Mouse (Mus musculus) megakaryocyte, embryonic 14.5 days (primary cell): ENCODE results near the gene Rasa3. TPM values are rescaled to one million over a fixed set of nuclear protein-coding genes. Genes with fewer than 3 reads are reported as not detected.

ENCODE experiments used
- H3K27me3 ChIP-seq: replicated peaks from 2 replicates; pipeline ENCODE3; 2012; ENCODE audit warnings: inconsistent platforms
- H3K36me3 ChIP-seq: replicated peaks from 2 replicates; pipeline ENCODE3; 2012; ENCODE audit warnings: low read length, inconsistent platforms, mixed read lengths
- H3K4me1 ChIP-seq: 2 replicates; pipeline ENCODE4 v1.6.1; 2012; ENCODE audit warnings: inconsistent platforms
- H3K4me3 ChIP-seq: replicated peaks from 2 replicates; pipeline ENCODE3; 2012; ENCODE audit warnings: moderate library complexity, mild to moderate bottlenecking, inconsistent platforms
- H3K9me3 ChIP-seq: 2 replicates; pipeline ENCODE4 v1.6.1; 2012; ENCODE audit warnings: inconsistent platforms
- FLI1 ChIP-seq: IDR thresholded peaks from 2 replicates; pipeline ENCODE4 v1.6.1; 2012; ENCODE audit warnings: low read length, inconsistent platforms, mixed read lengths
- GATA1 ChIP-seq: IDR thresholded peaks from 3 replicates; pipeline ENCODE4 v1.6.1; 2012; ENCODE audit warnings: mixed read lengths, low read length, inconsistent platforms, borderline replicate concordance
- polyA plus RNA-seq: library from polyadenylated mRNA; stranded (reverse); fragments of >175 nt; gene quantifications from 2 replicates; pipeline ENCODE4 v1.2.3, GENCODE M21; 2012; ENCODE audit warnings: low replicate concordance; ENCODE audit not compliant: insufficient read depth

Gene Rasa3
- polyA plus RNA-seq, 1 experiment, result 86.3 TPM

DNA sequence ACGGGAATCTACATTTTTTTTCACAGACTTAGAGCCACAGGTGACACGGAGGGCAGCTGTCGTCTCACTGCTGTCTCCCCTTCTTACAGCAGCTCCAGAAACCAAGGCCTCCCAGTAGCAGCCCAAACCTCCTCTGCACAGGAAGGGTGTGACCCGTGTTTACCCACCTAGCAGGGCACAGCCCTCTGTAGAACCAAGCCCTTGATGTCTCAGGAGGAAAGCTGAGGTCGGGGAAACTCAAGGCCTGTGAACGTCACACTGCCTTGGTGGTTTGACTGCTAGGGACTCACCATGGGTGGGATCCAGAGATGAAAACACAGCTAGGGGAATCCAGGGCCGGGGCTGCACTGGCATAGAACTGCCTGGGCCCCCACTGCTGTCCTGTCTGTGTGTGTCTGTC is 9.0 kb upstream of the Rasa3 start:
- peaks cover 95% of the 10 kb centered on the region for H3K4me1 ChIP-seq
- TF ChIP-seq FLI1, result no peak
- TF ChIP-seq GATA1, result no peak
- 0 out of 2 replicates have a peak, but pooled peaks cover 3% of the 10 kb centered on the region for H3K9me3 ChIP-seq

DNA sequence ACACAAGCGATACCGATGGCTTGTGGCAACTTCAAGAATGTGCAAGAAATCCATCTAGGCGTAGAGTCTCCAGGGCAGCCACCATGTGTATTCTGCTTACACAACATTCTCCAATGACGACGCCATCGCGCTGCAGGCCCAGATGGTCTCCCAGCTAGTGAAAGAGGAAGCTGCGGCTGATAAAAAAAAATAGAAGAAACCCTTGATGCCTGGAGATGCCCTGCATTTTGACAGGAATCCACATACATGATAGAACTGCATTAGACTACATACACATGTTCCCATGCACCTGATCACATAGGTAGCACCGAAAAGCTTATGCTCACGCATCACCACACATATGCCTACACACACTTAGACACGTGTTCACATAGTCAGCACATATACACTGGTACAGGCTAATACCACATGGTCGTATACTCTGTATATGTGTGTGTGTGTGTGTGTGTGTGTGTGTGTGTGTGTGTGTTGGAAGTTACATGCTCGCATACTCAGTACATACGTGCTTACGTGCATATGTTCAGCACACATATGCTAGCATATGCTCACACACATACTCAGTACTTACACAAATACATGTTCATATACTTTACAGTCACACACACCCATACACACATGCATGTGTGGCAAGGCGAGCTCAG is 8.4 kb upstream of the Rasa3 start:
- no peaks in the 10 kb centered on the region for H3K27me3 ChIP-seq
- peaks cover 96% of the 10 kb centered on the region for H3K4me1 ChIP-seq
- H3K9me3 ChIP-seq, result 0 out of 2 replicates have a peak, but pooled peaks cover 3% of the 10 kb centered on the region
- peaks cover 41% of the 10 kb centered on the region for H3K36me3 ChIP-seq
- TF ChIP-seq GATA1, result no peak
- TF ChIP-seq FLI1, result no peak
- H3K4me3 ChIP-seq, result peak overlapping the region; percentile 76

More for the DNA sequence above, 9.0 kb upstream of the Rasa3 start:
- Histone ChIP-seq H3K27me3 (no peaks in the 10 kb centered on the region), H3K36me3 (peaks cover 35% of the 10 kb centered on the region), H3K4me3 (no peak overlapping the region)

DNA sequence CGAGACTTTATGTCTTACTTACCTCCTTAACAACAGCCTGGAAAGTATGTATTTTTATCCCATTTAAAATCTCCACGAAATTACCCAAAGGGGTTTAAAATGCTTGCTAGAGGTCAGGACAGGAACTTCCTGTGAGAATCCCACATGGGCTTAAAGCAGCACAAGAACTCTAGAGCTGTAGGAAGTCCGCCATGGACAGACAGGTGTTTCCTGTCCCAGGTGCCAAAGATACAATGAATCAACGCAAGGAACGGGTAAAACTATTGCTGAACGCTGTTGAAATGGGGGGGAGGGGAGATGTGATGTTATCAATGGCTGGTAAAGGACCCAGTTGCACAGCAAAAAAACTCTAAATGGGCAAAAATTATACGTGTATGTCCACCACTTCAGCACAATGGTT is 6.7 kb upstream of the Rasa3 start:
- H3K4me1 ChIP-seq, result peaks cover 99% of the 10 kb centered on the region
- no peak overlapping the region for H3K4me3 ChIP-seq
- peaks cover 41% of the 10 kb centered on the region for H3K36me3 ChIP-seq
- no peaks in the 10 kb centered on the region for H3K9me3 ChIP-seq
- H3K27me3 ChIP-seq, result no peaks in the 10 kb centered on the region
- TF ChIP-seq GATA1 (no peak), FLI1 (no peak)

DNA sequence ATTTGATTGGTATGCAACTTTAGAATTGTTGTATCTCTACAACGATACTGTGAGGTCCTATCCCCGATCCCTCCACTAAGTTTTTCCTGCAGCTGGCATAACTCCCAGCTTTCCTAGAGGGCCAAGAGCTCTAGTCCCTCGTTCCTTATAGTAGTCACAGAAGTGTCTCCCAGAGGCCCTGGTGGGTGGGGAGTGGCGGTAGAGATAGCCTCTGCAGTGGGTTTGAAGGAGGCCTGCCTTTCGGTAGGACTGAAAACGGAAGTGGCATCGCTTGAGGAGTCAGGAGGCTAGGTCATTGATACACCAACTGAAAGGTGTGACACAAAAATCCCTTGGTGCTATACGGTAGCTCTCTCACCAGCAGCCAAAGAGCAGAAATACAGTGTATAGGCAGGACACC is 779 bp upstream of the Rasa3 start:
- TF ChIP-seq FLI1, result no peak
- no peak for TF ChIP-seq GATA1
- Histone ChIP-seq H3K4me3 (peak overlapping the region; percentile 97), H3K36me3 (peaks cover 41% of the 10 kb centered on the region), H3K9me3 (no peaks in the 10 kb centered on the region), H3K4me1 (peaks cover 80% of the 10 kb centered on the region), H3K27me3 (no peaks in the 10 kb centered on the region)

DNA sequence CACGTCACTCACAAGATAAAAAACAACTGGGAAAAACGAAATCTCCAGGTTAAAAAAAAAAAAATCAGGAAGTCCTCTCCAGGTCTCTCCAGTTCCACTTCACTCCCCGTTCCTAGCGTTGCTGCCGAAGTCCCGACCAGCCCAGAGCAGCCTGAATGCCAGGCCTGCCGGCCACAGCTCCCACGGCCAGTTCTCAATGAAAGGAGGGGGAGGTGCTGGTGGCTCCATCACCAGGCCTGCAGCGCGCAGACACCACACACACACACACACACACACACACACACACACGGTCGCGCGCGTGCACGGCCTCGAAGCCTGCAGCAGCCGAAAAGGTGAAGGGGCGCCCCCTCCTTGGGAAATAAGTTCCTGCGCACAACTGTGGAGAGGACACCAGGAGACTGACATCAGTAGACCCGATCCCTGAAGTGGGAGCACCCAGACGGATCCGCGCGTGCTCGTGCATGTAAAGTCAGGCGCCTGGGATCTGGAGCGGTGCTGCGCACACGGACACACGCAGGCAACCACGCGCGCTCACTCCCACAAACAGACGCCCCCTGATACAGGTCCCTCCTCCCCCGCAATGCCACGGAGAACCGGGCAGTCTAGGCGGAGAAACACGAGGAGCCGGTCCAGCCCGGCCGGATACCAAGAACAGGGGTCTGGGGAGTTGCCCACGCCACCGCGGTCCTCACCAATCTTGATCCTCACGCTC is 546 bp downstream of the Rasa3 start:
- peak overlapping the region; percentile 97 for H3K4me3 ChIP-seq
- no peaks in the 10 kb centered on the region for H3K27me3 ChIP-seq
- H3K36me3 ChIP-seq, result peaks cover 48% of the 10 kb centered on the region
- no peaks in the 10 kb centered on the region for H3K9me3 ChIP-seq
- H3K4me1 ChIP-seq, result peaks cover 81% of the 10 kb centered on the region
- TF ChIP-seq FLI1, result no peak

DNA sequence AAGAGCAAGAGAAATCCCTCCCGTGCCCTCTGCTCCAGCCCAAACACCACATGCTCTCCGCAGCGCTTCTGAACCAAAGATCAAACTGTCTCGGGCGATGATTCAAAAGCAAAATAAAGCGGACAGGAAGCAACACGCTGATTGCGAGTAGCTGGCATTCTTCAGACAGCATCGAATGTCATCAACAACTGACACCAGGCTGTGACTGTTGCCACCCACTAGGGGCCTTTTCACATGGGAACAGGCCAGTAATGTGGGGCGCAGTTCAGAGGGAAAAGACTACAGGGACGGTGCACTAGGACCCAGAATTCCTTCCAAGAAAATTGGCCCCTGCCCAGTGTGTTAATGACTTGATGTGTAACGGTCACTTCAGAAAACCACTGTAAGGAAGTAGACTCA is 1.1 kb downstream of the Rasa3 start:
- Histone ChIP-seq H3K36me3 (peaks cover 53% of the 10 kb centered on the region), H3K4me1 (peaks cover 81% of the 10 kb centered on the region), H3K4me3 (peak overlapping the region; percentile 97), H3K9me3 (no peaks in the 10 kb centered on the region), H3K27me3 (no peaks in the 10 kb centered on the region)
- no peak for TF ChIP-seq GATA1
- TF ChIP-seq FLI1, result no peak

DNA sequence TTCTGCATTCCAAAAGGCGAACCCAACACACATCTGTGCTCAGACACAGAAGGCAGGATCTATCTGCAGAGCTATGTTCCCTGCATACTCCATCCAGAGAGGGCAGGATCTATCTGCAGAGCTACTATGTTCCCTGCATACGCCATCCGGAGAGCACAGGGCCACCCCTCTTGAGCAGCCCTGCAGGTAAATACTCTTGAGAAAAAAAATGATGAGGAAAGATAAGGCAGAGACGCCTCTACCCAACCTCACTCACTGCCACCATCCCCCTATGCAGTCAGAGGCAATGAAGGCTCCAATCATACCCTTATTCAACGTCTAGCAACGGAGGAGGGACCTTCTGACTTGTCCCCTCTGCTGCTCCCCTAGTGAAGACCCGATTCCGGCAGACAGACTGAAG is 1.9 kb downstream of the Rasa3 start:
- TF ChIP-seq GATA1 (no peak), FLI1 (no peak)
- Histone ChIP-seq H3K9me3 (no peaks in the 10 kb centered on the region), H3K4me3 (peak overlapping the region; percentile 97), H3K27me3 (no peaks in the 10 kb centered on the region), H3K36me3 (peaks cover 53% of the 10 kb centered on the region), H3K4me1 (peaks cover 81% of the 10 kb centered on the region)

DNA sequence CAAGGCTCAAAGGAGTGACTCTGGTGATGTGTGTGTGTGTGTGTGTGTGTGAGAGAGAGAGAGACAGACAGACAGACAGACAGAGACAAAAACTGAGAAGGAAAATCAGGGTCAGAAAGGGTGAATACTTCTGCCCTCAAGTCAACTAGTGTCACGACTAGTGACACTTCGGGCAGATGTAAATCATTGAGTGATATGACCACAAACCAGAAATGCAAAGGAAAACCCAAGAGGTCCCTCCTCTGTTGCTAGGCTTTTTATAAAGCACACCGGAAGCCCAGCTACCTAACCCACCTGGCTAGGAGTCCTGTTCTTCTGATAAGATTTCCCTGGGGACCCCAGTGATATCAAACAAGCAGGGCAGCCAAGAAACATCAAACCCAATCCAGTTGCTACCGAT is 2.3 kb downstream of the Rasa3 start:
- Histone ChIP-seq H3K4me1 (peaks cover 81% of the 10 kb centered on the region), H3K27me3 (no peaks in the 10 kb centered on the region), H3K4me3 (peak overlapping the region; percentile 97), H3K36me3 (peaks cover 56% of the 10 kb centered on the region), H3K9me3 (no peaks in the 10 kb centered on the region)
- TF ChIP-seq FLI1 (no peak), GATA1 (no peak)

DNA sequence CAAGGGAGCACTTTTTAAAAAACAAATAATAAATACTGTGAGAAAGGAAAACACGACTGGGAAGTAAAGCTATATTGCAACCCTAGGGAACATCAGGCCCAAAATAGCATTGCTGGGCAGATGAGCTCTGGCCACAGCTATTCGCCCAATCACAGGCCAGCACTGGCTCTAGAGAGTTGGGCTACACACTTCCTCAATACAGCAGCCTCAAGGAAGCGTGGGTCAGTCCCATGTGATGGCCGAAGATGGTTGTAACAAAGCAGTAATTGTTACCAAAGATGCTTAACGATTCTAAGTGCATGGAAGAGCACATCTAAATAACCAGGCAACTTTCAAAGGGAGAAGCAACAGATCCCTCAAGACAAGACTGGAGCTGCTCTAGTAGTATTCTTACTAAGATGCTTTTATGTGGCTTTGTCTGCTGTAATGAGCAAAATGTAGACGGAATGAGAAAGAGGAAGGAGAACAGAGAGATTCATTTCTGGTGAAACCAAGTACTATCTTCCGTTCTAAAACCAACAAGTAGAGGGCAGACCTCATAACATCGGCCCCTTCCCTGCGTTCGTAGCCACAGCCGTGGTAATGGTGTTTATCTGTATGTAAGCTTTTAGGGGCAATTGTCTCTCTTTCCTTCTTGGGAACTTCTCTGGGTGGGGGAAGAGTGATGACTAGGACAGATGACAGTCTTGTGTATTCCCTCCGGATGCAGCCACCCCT is 3.0 kb downstream of the Rasa3 start:
- Histone ChIP-seq H3K27me3 (no peaks in the 10 kb centered on the region), H3K36me3 (peaks cover 63% of the 10 kb centered on the region), H3K4me3 (peak overlapping the region; percentile 97), H3K9me3 (no peaks in the 10 kb centered on the region), H3K4me1 (peaks cover 81% of the 10 kb centered on the region)
- TF ChIP-seq FLI1 (no peak), GATA1 (no peak)

DNA sequence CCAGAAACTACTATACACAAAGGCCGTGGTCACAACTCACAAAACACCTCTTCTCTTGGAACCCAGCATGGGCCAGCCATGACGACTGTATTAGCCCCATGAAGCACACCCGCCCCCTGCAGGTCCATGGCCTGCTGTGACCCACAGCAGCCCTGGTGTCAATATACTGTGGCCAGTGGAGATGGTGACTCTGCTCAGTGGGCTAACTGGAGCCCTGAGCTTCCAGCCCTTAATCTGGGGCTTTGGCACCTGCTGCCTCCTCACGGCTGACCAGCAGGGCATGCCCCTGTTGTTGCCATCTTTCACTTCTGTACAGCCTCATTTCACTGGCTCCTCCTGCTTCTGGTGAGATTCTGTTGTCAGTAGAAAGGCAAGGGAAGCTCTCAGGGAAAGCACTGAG is 4.2 kb downstream of the Rasa3 start:
- H3K27me3 ChIP-seq, result no peaks in the 10 kb centered on the region
- TF ChIP-seq GATA1 (no peak), FLI1 (no peak)
- peaks cover 81% of the 10 kb centered on the region for H3K4me1 ChIP-seq
- no peaks in the 10 kb centered on the region for H3K9me3 ChIP-seq
- peaks cover 73% of the 10 kb centered on the region for H3K36me3 ChIP-seq
- peak overlapping the region; percentile 97 for H3K4me3 ChIP-seq
